Mouse (Mus musculus) heart, postnatal 36 days (tissue): ENCODE measurements around the gene Stim2. TPM values are rescaled to one million over a fixed set of nuclear protein-coding genes. Genes with fewer than 3 reads are reported as not detected.

Experiments used
- total RNA-seq, 2 experiments: library from RNA; stranded (reverse); gene quantifications; 2 replicates each; pipeline ENCODE4 v1.2.3; 2021

Gene Stim2
- total RNA-seq, 2 experiments from 2014 or later, result 14.0 to 17.0 TPM

Other genes with a start within 250 kb of the Stim2 start
- gene Tbc1d19, start 188.9 kb upstream of the Stim2 start, total RNA-seq, result 10 to 100 TPM; 18.3 to 22.3 TPM